Mouse (Mus musculus) C2C12 (cell line): Measurements from ENCODE around the gene Soat1.

Experiments
- CEBPB ChIP-seq: IDR thresholded peaks from one replicate; pipeline ENCODE4 v1.6.1; 2011; ENCODE audit warnings: low read depth, mild to moderate bottlenecking, control low read depth, moderate library complexity
- CTCF ChIP-seq: IDR thresholded peaks from one replicate; pipeline ENCODE4 v1.5.1; 2011; ENCODE audit not compliant: control insufficient read depth, insufficient read depth, insufficient read length
- FOSL1 ChIP-seq: IDR thresholded peaks from one replicate; pipeline ENCODE4 v1.8.0; 2011; ENCODE audit warnings: mild to moderate bottlenecking, low read length; ENCODE audit not compliant: poor library complexity, insufficient read depth, severe bottlenecking
- MAX ChIP-seq: IDR thresholded peaks from one replicate; pipeline ENCODE4 v1.6.1; 2011; ENCODE audit warnings: mild to moderate bottlenecking, control low read depth
- MYOG ChIP-seq: IDR thresholded peaks from one replicate; pipeline ENCODE4 v1.6.1; 2011; ENCODE audit not compliant: control insufficient read depth, insufficient read length; ENCODE audit errors: extremely low read depth
- USF1 ChIP-seq: IDR thresholded peaks from one replicate; pipeline ENCODE4 v1.6.1; 2011; ENCODE audit warnings: low read depth, mild to moderate bottlenecking, control low read depth, moderate library complexity

DNA sequence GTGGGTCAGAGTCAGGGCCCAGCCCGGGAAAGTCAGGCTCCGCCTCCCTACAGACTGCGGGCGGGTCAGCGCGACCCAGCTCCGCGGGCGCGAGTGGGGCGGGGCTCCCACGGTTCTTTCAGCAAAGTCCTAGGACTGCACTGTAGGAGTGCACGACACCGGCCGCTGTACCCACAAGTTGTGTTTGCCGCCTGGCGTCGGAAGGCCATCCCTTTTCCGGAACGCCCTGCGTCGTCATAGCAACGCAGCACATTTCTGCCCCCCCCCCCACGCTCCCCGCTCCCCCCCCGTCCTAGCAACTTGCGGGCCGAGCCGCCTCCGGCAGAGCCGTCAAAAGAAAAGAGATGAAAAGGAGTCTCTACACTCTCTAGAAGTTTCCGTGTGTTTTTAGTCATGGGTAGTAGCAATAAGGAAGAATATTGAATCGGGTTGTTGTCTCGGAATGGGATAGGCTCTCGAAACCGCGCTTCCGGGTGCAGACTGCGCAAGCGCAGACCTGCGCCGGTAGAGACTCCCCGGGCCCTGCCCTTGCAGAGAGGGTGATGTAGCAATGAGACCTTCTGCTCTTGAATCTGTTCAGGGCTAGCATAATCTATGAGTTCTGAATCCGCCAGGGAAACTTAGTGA is 53.3 kb downstream of the Soat1 start, which contains the start of gene Axdnd1:
- TF ChIP-seq CTCF, result no peak
- no peak for TF ChIP-seq USF1
- no peak for TF ChIP-seq FOSL1
- no peak for TF ChIP-seq CEBPB
- no peak for TF ChIP-seq MAX
- no peak for TF ChIP-seq MYOG
